Mouse (Mus musculus) C2C12 (cell line): Measurements from ENCODE around the gene Sox5. TPM values are rescaled to one million over a fixed set of nuclear protein-coding genes. Genes with fewer than 3 reads are reported as not detected.

Experiments used
- H3K27me3 ChIP-seq: one replicate; pipeline ENCODE4 v1.6.1; 2011; ENCODE audit not compliant: control insufficient read depth, insufficient read depth, insufficient read length
- H3K36me3 ChIP-seq: one replicate; pipeline ENCODE4 v1.6.1; 2011; ENCODE audit not compliant: control insufficient read depth, insufficient read depth
- H3K4me3 ChIP-seq: one replicate; pipeline ENCODE4 v1.5.1; 2011; ENCODE audit warnings: mild to moderate bottlenecking, control low read depth; ENCODE audit not compliant: poor library complexity, insufficient read depth, severe bottlenecking
- H3K79me2 ChIP-seq: one replicate; pipeline ENCODE4 v1.6.1; 2011; ENCODE audit not compliant: control insufficient read depth, insufficient read depth
- H3K79me3 ChIP-seq: one replicate; pipeline ENCODE4 v1.6.1; 2011; ENCODE audit warnings: low read depth, control low read depth
- H3ac ChIP-seq: one replicate; pipeline ENCODE3; 2011; ENCODE audit warnings: low read depth; ENCODE audit not compliant: control insufficient read depth, insufficient read length
- CEBPB ChIP-seq: IDR thresholded peaks from one replicate; pipeline ENCODE4 v1.6.1; 2011; ENCODE audit warnings: low read depth, mild to moderate bottlenecking, control low read depth, moderate library complexity
- CTCF ChIP-seq: IDR thresholded peaks from one replicate; pipeline ENCODE4 v1.5.1; 2011; ENCODE audit not compliant: control insufficient read depth, insufficient read depth, insufficient read length
- FOSL1 ChIP-seq: IDR thresholded peaks from one replicate; pipeline ENCODE4 v1.8.0; 2011; ENCODE audit warnings: mild to moderate bottlenecking, low read length; ENCODE audit not compliant: poor library complexity, insufficient read depth, severe bottlenecking
- MAX ChIP-seq: IDR thresholded peaks from one replicate; pipeline ENCODE4 v1.6.1; 2011; ENCODE audit warnings: mild to moderate bottlenecking, control low read depth
- MYOD1 ChIP-seq: IDR thresholded peaks from one replicate; pipeline ENCODE4 v1.6.1; 2011; ENCODE audit warnings: low read depth; ENCODE audit not compliant: control insufficient read depth, insufficient read length
- MYOG ChIP-seq: IDR thresholded peaks from one replicate; pipeline ENCODE4 v1.6.1; 2011; ENCODE audit not compliant: control insufficient read depth, insufficient read length; ENCODE audit errors: extremely low read depth
- USF1 ChIP-seq: IDR thresholded peaks from one replicate; pipeline ENCODE4 v1.6.1; 2011; ENCODE audit warnings: low read depth, mild to moderate bottlenecking, control low read depth, moderate library complexity
- polyA plus RNA-seq: library from polyadenylated mRNA; unstranded; fragments of >200 nt; fragmentation: generic; extraction: Trizol; gene quantifications from one replicate; pipeline ENCODE4 v1.2.1, GENCODE M21; 2012; ENCODE audit warnings: missing spikeins

Sox5 gene
- polyA plus RNA-seq, 1 experiment, result 0.07 TPM

GRCm38 (mm10) chr6:144323372-144323771, 458.4 kb downstream of the Sox5 start:
- H3ac ChIP-seq, result no peak overlapping the region
- no peaks in the 10 kb centered on the region for H3K79me2 ChIP-seq
- H3K36me3 ChIP-seq, result no peaks in the 10 kb centered on the region
- TF ChIP-seq FOSL1 (no peak), MYOD1 (no peak), CEBPB (no peak), MYOG (no peak), USF1 (no peak), MAX (no peak), CTCF (no peak)
- no peaks in the 10 kb centered on the region for H3K27me3 ChIP-seq
- no peak overlapping the region for H3K4me3 ChIP-seq
- H3K79me3 ChIP-seq, result no peaks in the 10 kb centered on the region

DNA sequence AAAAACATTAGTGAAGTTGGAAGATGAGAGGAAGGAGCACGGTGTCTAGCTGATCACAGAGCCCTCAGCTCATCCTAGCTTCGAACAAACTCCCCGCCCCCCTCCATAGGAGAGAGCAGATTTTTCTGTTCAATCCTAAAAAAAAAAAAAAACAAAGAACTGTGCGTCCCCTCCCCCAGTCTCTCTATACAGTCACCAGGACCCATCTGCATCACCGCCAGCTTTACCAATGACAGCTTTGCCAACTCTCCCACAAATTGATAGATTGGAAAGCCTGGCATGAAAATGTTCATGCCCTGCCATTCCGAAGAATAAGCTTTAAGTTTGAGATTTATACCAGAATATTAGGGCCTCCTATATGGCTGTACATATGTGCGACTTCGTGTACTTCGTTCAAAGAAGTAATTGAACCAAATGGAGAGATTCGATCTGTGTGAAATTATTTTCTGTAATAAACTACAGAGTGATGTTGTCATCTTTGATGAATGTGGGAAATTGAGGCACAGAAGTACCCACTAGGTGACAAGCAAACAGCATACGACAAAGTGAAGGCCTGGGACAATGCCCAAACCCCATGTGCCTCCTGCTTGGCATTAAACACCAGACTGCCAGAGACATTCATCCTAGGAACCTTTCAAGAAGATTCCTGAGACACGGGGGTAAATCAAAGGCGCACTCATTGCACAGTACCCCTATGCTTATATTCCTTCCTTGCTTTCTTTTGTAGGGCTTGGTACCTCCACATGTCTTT, 459.3 kb downstream of the Sox5 start:
- Histone ChIP-seq H3K79me2 (no peaks in the 10 kb centered on the region), H3K36me3 (no peaks in the 10 kb centered on the region), H3ac (no peak overlapping the region), H3K27me3 (no peaks in the 10 kb centered on the region), H3K79me3 (no peaks in the 10 kb centered on the region), H3K4me3 (no peak overlapping the region)
- TF ChIP-seq USF1, result no peak
- TF ChIP-seq CTCF, result no peak
- no peak for TF ChIP-seq MYOG
- no peak for TF ChIP-seq CEBPB
- TF ChIP-seq MAX, result no peak
- TF ChIP-seq MYOD1, result no peak
- TF ChIP-seq FOSL1, result no peak

DNA sequence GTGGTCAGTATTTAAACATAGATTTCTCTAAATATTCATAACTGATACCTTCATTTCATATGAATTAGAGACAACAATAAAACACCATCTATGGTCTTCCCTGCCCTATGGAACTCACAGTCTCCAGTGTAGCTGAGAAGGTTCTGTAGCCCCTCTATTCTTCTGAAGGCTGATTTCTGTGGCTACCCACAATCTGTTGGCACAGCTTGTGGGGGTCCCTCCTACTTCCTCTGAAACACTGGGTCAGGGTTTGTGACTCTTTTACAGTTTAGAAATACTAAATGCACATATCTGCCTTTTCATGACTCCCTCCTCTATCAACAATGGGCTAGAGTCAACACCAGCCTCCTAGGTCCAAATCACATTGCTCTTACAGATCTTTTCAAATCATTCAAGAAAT, 461.4 kb downstream of the Sox5 start:
- no peaks in the 10 kb centered on the region for H3K79me2 ChIP-seq
- TF ChIP-seq CEBPB (no peak), MYOG (no peak), USF1 (no peak), MAX (no peak), CTCF (no peak), FOSL1 (no peak), MYOD1 (no peak)

DNA sequence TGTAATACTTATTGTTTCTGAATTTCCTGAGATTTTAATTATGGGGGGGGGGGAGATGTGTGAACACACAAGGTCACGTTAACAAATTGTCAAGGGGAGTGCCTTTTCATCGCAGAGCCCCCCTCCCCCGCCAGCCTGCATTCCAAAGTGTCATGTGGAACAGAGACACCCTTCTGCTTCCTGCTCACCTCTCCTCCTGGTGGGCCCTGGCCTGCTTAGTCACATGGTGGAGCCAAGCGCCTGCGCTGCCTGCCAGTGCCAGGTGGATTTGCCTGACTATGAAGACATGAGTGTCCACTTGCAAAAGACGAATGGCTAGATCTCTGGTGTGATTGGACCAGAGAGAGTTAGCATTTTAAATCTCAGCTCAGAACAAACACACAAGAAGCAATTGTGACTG, 462.1 kb downstream of the Sox5 start:
- Histone ChIP-seq H3ac (no peak overlapping the region), H3K4me3 (no peak overlapping the region), H3K27me3 (no peaks in the 10 kb centered on the region), H3K79me2 (no peaks in the 10 kb centered on the region), H3K36me3 (no peaks in the 10 kb centered on the region), H3K79me3 (no peaks in the 10 kb centered on the region)
- TF ChIP-seq FOSL1 (no peak), USF1 (no peak), MYOD1 (no peak), MYOG (no peak), MAX (no peak), CEBPB (no peak), CTCF (no peak)

More for the DNA sequence above, 461.4 kb downstream of the Sox5 start:
- Histone ChIP-seq H3K4me3 (no peak overlapping the region), H3K79me3 (no peaks in the 10 kb centered on the region), H3K27me3 (no peaks in the 10 kb centered on the region), H3ac (no peak overlapping the region), H3K36me3 (no peaks in the 10 kb centered on the region)

DNA sequence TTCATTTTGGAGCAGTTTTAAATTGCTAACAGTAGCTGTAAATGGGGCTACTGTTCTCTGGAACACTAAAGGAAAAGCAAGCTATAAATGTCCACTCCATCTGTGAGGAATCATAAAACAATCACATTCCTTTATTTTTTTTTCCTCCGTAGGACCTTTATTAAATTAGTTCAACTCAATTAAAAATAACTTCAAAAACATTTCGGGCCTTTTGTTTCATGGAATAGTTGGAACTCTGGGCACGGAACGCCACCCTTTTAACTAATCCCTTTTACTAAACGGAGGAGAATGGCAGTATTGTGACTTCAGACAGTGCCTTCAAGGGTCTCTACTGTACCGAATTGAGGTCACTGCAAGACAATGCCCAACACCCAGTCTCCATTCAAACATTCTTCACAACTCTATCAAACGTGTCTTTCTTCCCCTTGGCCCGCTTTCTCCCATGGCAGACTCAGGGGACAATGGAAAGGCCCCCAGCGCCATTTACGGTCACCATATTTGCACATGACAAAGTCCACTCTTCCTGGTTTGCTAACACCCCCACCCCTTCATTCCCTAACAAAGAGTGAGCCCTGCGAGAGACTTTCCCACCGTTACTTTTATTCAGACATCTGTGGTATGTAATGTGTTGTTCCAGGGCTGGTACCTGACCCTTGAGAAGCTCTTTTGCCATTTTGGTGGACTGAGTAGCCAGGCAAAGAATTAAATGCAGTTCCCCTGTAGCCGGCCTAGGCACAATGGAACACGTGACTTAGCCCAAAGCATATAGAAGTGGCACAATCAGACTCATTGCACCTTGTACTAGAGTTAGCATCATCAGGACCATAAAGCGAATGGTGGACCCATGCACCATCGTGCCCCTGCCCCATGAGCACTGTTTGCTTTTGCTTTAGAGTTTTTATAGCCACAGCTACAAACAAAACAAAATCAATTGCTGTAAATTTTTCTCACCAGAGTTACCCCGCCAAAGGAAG, 468.7 kb downstream of the Sox5 start:
- Histone ChIP-seq H3K27me3 (no peaks in the 10 kb centered on the region), H3K4me3 (no peak overlapping the region), H3K79me3 (no peaks in the 10 kb centered on the region), H3K36me3 (no peaks in the 10 kb centered on the region), H3K79me2 (no peaks in the 10 kb centered on the region), H3ac (no peak overlapping the region)
- TF ChIP-seq FOSL1 (no peak), CEBPB (no peak), USF1 (no peak), MYOG (no peak), CTCF (no peak), MAX (no peak), MYOD1 (no peak)
